Mouse (Mus musculus): Measurements from ENCODE around the gene Kcnk4. TPM values are rescaled to one million over a fixed set of nuclear protein-coding genes. Genes with fewer than 3 reads are reported as not detected.

The Kcnk4 gene
- polyA plus RNA-seq, 1 experiment = 1.8 TPM

DNA sequence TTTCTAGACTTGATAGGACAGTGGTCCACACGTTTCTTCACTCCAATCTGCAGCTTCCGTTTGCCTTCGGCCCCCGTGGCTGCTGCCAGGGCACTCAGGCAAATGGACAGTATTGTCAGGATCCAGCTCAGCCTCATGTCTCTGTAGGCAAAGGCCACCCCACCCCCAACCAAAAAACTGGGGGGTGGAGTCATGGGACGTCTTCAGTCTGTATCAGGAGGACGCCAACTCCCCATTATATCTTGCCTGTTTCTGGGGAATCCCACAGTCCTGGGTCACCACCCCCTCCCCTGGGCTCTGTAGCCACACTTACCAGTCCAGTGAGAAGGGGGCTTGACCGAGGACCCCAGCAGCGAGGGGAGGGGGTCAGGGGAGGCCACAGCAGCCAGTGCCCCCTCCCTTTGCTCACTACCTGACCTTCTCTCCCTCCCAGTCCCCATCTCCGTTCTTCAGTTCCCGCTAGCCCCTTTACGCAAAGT lies 44.7 kb upstream of the Kcnk4 start:
- Histone ChIP-seq H3K36me3 (ENCODE audit: control insufficient read depth, insufficient read depth, low read length) (peaks cover 6% of the 10 kb centered on the region; the same call in 1 of the 2 replicates), H3K4me3 (ENCODE audit: control insufficient read depth, insufficient read depth, low read length) (peak overlapping the region; percentile 48), H3K27me3 (ENCODE audit: control insufficient read depth, insufficient read depth, low read length) (no peaks in the 10 kb centered on the region), H3K4me1 (replicated peaks; ENCODE audit: control insufficient read depth, insufficient read depth, low read length) (peaks cover 29% of the 10 kb centered on the region), H3K27ac (ENCODE audit: control insufficient read depth, insufficient read depth, low read length) (peak overlapping the region; percentile 1; the same call in 1 of the 2 replicates)
- WGBS = 31% methylated on average over 11 of the region's 11 CpGs
- no peak for TF ChIP-seq CTCF (IDR thresholded peaks at IDR 0.05; ENCODE audit: borderline replicate concordance, control insufficient read depth, extremely low read depth, insufficient read depth, low read length, poor library complexity)
- TF ChIP-seq POLR2A (IDR thresholded peaks at IDR 0.05; ENCODE audit: control insufficient read depth, extremely low read depth, insufficient read depth, low read length, poor library complexity) = no peak
- DNase-seq = peak; percentile 54

DNA sequence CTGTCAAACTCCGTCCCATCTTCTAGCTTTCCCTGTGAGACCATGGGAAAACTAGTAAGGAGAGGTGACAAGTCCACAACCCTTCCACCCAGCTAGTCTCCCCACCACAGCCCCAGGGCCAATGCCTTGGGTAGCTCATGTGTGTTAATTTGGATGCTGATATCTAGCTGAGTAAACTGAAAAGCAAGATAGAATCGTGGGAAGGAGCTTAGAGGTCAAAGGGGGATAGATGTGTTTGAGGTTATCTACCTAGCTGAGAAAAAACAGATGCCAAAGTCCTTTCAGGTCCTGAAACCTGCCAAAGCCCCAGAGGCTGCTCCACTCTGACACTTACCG lies 44.3 kb upstream of the Kcnk4 start:
- Histone ChIP-seq H3K4me3 (ENCODE audit: control insufficient read depth, insufficient read depth, low read length) (peak overlapping the region; percentile 48), H3K4me1 (replicated peaks; ENCODE audit: control insufficient read depth, insufficient read depth, low read length) (peaks cover 32% of the 10 kb centered on the region), H3K27me3 (ENCODE audit: control insufficient read depth, insufficient read depth, low read length) (no peaks in the 10 kb centered on the region), H3K36me3 (ENCODE audit: control insufficient read depth, insufficient read depth, low read length) (peaks cover 6% of the 10 kb centered on the region; the same call in 1 of the 2 replicates), H3K27ac (ENCODE audit: control insufficient read depth, insufficient read depth, low read length) (peak overlapping the region; percentile 7; the same call in 1 of the 2 replicates)
- no peak for TF ChIP-seq CTCF (IDR thresholded peaks at IDR 0.05; ENCODE audit: borderline replicate concordance, control insufficient read depth, extremely low read depth, insufficient read depth, low read length, poor library complexity)
- no peak for TF ChIP-seq POLR2A (IDR thresholded peaks at IDR 0.05; ENCODE audit: control insufficient read depth, extremely low read depth, insufficient read depth, low read length, poor library complexity)
- no peak for DNase-seq
- WGBS = 61% methylated on average over 3 of the region's 3 CpGs

DNA sequence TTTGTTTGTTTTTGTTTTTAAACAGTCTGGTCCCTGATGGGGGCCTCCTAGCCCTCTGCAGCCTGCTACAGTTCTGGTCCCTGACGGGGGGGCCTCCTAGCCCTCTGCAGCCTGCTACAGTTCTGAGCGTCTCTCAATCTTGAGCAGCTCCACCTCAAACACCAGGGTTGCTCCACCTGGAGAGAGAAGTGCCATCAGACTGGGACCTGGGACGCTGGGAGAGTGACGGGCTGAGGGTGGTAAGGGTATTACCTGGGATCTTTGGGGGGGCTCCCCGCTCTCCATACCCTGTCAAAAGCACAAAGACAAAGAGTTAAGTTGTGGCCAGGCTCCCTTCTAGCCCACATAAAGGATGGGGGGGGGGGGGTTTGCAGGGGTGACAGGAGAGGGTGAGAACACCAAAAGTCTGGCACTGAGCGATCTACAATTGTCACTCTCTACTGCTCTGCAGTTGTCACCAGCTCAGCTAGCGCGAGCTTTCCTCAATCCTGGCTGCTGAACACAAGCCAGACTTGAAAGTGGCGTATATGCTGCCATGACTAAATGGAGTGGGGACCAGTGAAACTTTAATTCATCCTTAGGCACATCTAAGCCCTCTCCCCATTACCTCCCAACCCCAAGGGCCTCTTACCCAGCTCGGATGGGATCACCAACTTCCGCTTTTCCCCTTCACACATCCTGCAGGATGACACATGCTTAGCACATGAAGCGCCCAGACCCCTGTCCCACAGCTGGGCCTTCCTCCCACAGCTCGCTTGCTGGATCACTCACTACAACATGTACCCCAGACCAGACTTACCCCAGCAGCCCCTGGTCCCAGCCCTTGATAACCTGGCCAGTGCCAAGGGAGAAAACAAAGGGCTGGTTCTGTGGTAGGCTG lies 43.7 kb upstream of the Kcnk4 start:
- 90% methylated on average over 13 of the region's 13 CpGs for WGBS
- no peak for TF ChIP-seq POLR2A (IDR thresholded peaks at IDR 0.05; ENCODE audit: control insufficient read depth, extremely low read depth, insufficient read depth, low read length, poor library complexity)
- TF ChIP-seq CTCF (IDR thresholded peaks at IDR 0.05; ENCODE audit: borderline replicate concordance, control insufficient read depth, extremely low read depth, insufficient read depth, low read length, poor library complexity) = no peak
- Histone ChIP-seq H3K4me3 (ENCODE audit: control insufficient read depth, insufficient read depth, low read length) (no peak overlapping the region), H3K27me3 (ENCODE audit: control insufficient read depth, insufficient read depth, low read length) (no peaks in the 10 kb centered on the region), H3K36me3 (ENCODE audit: control insufficient read depth, insufficient read depth, low read length) (peaks cover 6% of the 10 kb centered on the region; the same call in 1 of the 2 replicates), H3K4me1 (replicated peaks; ENCODE audit: control insufficient read depth, insufficient read depth, low read length) (peaks cover 32% of the 10 kb centered on the region), H3K27ac (ENCODE audit: control insufficient read depth, insufficient read depth, low read length) (peak overlapping the region; percentile 14; the same call in 1 of the 2 replicates)
- no peak for DNase-seq

GRCm38 (mm10) chr19:6975537-6976521 lies 41.5 kb upstream of the Kcnk4 start, which contains the start of gene Plcb3:
Gene Plcb3, minus strand, starts transcription at chr19:6976470.
- peak; percentile 63 for TF ChIP-seq POLR2A (IDR thresholded peaks at IDR 0.05; ENCODE audit: control insufficient read depth, extremely low read depth, insufficient read depth, low read length, poor library complexity)
- TF ChIP-seq CTCF (IDR thresholded peaks at IDR 0.05; ENCODE audit: borderline replicate concordance, control insufficient read depth, extremely low read depth, insufficient read depth, low read length, poor library complexity) = peak; percentile 54; the same call in 1 of the 2 replicates
- Histone ChIP-seq H3K27ac (ENCODE audit: control insufficient read depth, insufficient read depth, low read length) (peak within 1 kb of the TSS; percentile 95), H3K27me3 (ENCODE audit: control insufficient read depth, insufficient read depth, low read length) (no peaks in the 10 kb centered on the region), H3K36me3 (ENCODE audit: control insufficient read depth, insufficient read depth, low read length) (peaks cover 6% of the 10 kb centered on the region; the same call in 1 of the 2 replicates), H3K4me3 (ENCODE audit: control insufficient read depth, insufficient read depth, low read length) (peak within 1 kb of the TSS; percentile 62), H3K4me1 (replicated peaks; ENCODE audit: control insufficient read depth, insufficient read depth, low read length) (peaks cover 32% of the 10 kb centered on the region)
- peak; percentile 87 for DNase-seq
- WGBS = under 1% methylated on average over 16 of the region's 16 CpGs

DNA sequence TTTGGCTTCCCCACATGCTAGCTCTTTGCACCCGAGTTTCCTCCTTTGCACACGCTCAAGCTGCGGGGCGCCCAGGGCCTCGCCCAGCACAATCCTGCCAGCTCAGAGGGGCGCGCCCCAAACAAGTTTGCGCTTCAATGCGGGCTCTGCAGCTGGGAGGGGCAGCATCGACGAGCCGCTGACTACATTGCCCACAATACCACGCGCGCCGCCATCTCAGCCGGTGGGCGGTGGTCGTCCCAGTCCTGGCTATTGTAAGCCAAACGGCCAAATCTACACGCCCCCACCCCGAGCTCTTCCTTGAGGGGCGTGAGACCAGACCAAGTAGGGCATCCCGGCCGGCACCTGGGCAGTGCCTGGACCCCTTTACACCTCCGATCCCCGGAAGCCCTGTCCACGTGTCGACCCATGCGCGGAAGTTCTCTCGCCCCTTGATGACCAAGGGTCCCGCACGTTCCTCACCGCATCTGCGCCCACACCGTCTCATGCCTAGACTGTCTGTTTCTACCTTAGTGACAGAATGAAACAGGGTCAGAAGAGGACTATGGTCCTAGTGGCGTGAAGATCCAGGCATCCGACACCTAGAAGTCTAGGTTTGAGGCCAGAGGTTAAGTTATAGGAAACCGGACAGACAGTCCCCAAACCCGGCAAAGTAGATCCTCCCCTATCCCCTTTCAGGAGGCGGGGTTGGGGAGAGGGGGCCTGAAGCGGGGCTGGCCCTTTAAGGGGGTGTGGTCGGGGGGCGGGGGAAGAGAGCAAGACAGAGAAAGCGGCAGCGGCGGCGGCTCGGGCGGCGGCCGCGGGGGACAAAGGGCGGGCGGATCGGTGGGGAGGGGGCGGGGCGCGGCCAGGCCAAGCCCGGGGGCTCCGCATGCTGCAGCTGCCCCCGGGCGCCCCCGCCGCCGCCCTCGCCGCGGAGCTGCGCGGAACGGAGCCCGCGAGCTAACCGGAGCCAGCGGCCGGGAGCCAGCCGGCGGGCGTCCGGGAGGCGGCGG lies 40.2 kb upstream of the Kcnk4 start, which contains the start of gene Ppp1r14b:
Ppp1r14b (plus strand) TSS at position 758 of the 995 bp plus-strand sequence.
- Histone ChIP-seq H3K36me3 (ENCODE audit: control insufficient read depth, insufficient read depth, low read length) (peaks cover 6% of the 10 kb centered on the region; the same call in 1 of the 2 replicates), H3K27ac (ENCODE audit: control insufficient read depth, insufficient read depth, low read length) (peak within 1 kb of the TSS; percentile 95), H3K4me3 (ENCODE audit: control insufficient read depth, insufficient read depth, low read length) (peak within 1 kb of the TSS; percentile 70), H3K4me1 (replicated peaks; ENCODE audit: control insufficient read depth, insufficient read depth, low read length) (peaks cover 43% of the 10 kb centered on the region), H3K27me3 (ENCODE audit: control insufficient read depth, insufficient read depth, low read length) (no peaks in the 10 kb centered on the region)
- 1% methylated on average over 64 of the region's 84 CpGs for WGBS
- no peak for TF ChIP-seq CTCF (IDR thresholded peaks at IDR 0.05; ENCODE audit: borderline replicate concordance, control insufficient read depth, extremely low read depth, insufficient read depth, low read length, poor library complexity)
- no peak; the same call in 1 of the 2 replicates for TF ChIP-seq POLR2A (IDR thresholded peaks at IDR 0.05; ENCODE audit: control insufficient read depth, extremely low read depth, insufficient read depth, low read length, poor library complexity)
- DNase-seq = peak; percentile 85

Data from thymus, adult 2 months (tissue).